Mouse (Mus musculus): ENCODE results near the gene Mylip. TPM values are rescaled to one million over a fixed set of nuclear protein-coding genes. Genes with fewer than 3 reads are reported as not detected.

Mylip gene
- polyA plus RNA-seq, 1 experiment from 2014 or later = 2.3 TPM

GRCm38 (mm10) chr13:45413066-45413465, 23.5 kb downstream of the Mylip start:
- Histone ChIP-seq H3K9ac (no peak overlapping the region), H3K27me3 (peaks cover 3% of the 10 kb centered on the region), H3K4me3 (no peak overlapping the region), H3K4me1 (peaks cover 15% of the 10 kb centered on the region), H3K4me2 (no peak overlapping the region), H3K36me3 (ENCODE audit: poor library complexity, severe bottlenecking) (peaks cover 11% of the 10 kb centered on the region), H3K27ac (no peak overlapping the region), H3K9me3 (replicated peaks) (no peaks in the 10 kb centered on the region)
- 100% methylated on average over 1 of the region's 1 CpGs for WGBS
- ATAC-seq = no peak

- no peak for ATAC-seq
- Histone ChIP-seq H3K4me2 (no peak overlapping the region), H3K27me3 (peaks cover 4% of the 10 kb centered on the region), H3K27ac (no peak overlapping the region), H3K4me3 (no peak overlapping the region), H3K4me1 (peaks cover 18% of the 10 kb centered on the region), H3K36me3 (ENCODE audit: poor library complexity, severe bottlenecking) (peaks cover 4% of the 10 kb centered on the region; the same call in 1 of the 2 replicates), H3K9me3 (replicated peaks) (no peaks in the 10 kb centered on the region), H3K9ac (no peak overlapping the region)
- 70% methylated on average over 9 of the region's 9 CpGs for WGBS
These were observed 24.5 kb downstream of the Mylip start for GRCm38 (mm10) chr13:45414031-45414430.

- no peak for ATAC-seq
- no peaks in the 10 kb centered on the region for H3K36me3 ChIP-seq (ENCODE audit: poor library complexity, severe bottlenecking)
- peak overlapping the region; percentile 20 for H3K4me3 ChIP-seq
- peaks cover 23% of the 10 kb centered on the region for H3K4me1 ChIP-seq
- no peaks in the 10 kb centered on the region for H3K9me3 ChIP-seq (replicated peaks)
- peak overlapping the region; percentile 35; the same call in 1 of the 2 replicates for H3K9ac ChIP-seq
- WGBS = 16% methylated on average over 14 of the region's 14 CpGs
- peaks cover 4% of the 10 kb centered on the region for H3K27me3 ChIP-seq
- no peak overlapping the region for H3K27ac ChIP-seq
- H3K4me2 ChIP-seq = peak overlapping the region; percentile 50
These were observed 27.1 kb downstream of the Mylip start for GRCm38 (mm10) chr13:45416621-45417057.

- H3K4me3 ChIP-seq = no peak overlapping the region
- ATAC-seq = no peak
- 51% methylated on average over 12 of the region's 12 CpGs for WGBS
- H3K36me3 ChIP-seq (ENCODE audit: poor library complexity, severe bottlenecking) = no peaks in the 10 kb centered on the region
- no peak overlapping the region for H3K4me2 ChIP-seq
- H3K9me3 ChIP-seq (replicated peaks) = no peaks in the 10 kb centered on the region
- peaks cover 38% of the 10 kb centered on the region for H3K4me1 ChIP-seq
- no peak overlapping the region for H3K27ac ChIP-seq
- no peak overlapping the region for H3K9ac ChIP-seq
- peaks cover 4% of the 10 kb centered on the region for H3K27me3 ChIP-seq
These were observed 29.4 kb downstream of the Mylip start for GRCm38 (mm10) chr13:45418986-45419385.

- peak; percentile 79 for ATAC-seq
These were observed 32.7 kb downstream of the Mylip start for GRCm38 (mm10) chr13:45422251-45422650.

GRCm38 (mm10) chr13:45422709-45423108, 33.2 kb downstream of the Mylip start:
- Histone ChIP-seq H3K36me3 (ENCODE audit: poor library complexity, severe bottlenecking) (no peaks in the 10 kb centered on the region), H3K4me1 (peaks cover 23% of the 10 kb centered on the region), H3K9ac (no peak overlapping the region), H3K9me3 (replicated peaks) (no peaks in the 10 kb centered on the region), H3K4me3 (no peak overlapping the region), H3K4me2 (peak overlapping the region; percentile 26; the same call in 1 of the 2 replicates), H3K27me3 (peaks cover 7% of the 10 kb centered on the region; the same call in 1 of the 2 replicates), H3K27ac (peak overlapping the region; percentile 8; the same call in 1 of the 2 replicates)
- WGBS = 51% methylated on average over 5 of the region's 5 CpGs
- peak; percentile 48; the same call in 1 of the 2 replicates for ATAC-seq

More at GRCm38 (mm10) chr13:45422251-45422650, 32.7 kb downstream of the Mylip start:
- Histone ChIP-seq H3K9me3 (replicated peaks) (no peaks in the 10 kb centered on the region), H3K4me1 (peaks cover 26% of the 10 kb centered on the region), H3K4me3 (no peak overlapping the region), H3K4me2 (peak overlapping the region; percentile 26; the same call in 1 of the 2 replicates), H3K9ac (no peak overlapping the region), H3K27ac (peak overlapping the region; percentile 8; the same call in 1 of the 2 replicates), H3K36me3 (ENCODE audit: poor library complexity, severe bottlenecking) (no peaks in the 10 kb centered on the region), H3K27me3 (peaks cover 7% of the 10 kb centered on the region; the same call in 1 of the 2 replicates)
- WGBS = 38% methylated on average over 13 of the region's 13 CpGs

- H3K4me1 ChIP-seq = peaks cover 21% of the 10 kb centered on the region
- no peak overlapping the region for H3K9ac ChIP-seq
- peaks cover 8% of the 10 kb centered on the region; the same call in 1 of the 2 replicates for H3K27me3 ChIP-seq
- H3K27ac ChIP-seq = no peak overlapping the region
- H3K4me2 ChIP-seq = no peak overlapping the region
- no peak overlapping the region for H3K4me3 ChIP-seq
- no peaks in the 10 kb centered on the region for H3K36me3 ChIP-seq (ENCODE audit: poor library complexity, severe bottlenecking)
- no peak for ATAC-seq
- no peaks in the 10 kb centered on the region for H3K9me3 ChIP-seq (replicated peaks)
- WGBS = 64% methylated on average over 5 of the region's 5 CpGs
These were observed 34.4 kb downstream of the Mylip start for GRCm38 (mm10) chr13:45423905-45424304.

GRCm38 (mm10) chr13:45429239-45429638, 39.7 kb downstream of the Mylip start:
- no peak overlapping the region for H3K27ac ChIP-seq
- no peak for ATAC-seq
- no peak overlapping the region for H3K4me2 ChIP-seq
- no peaks in the 10 kb centered on the region for H3K9me3 ChIP-seq (replicated peaks)
- H3K4me3 ChIP-seq = no peak overlapping the region
- no peaks in the 10 kb centered on the region for H3K36me3 ChIP-seq (ENCODE audit: poor library complexity, severe bottlenecking)
- H3K9ac ChIP-seq = no peak overlapping the region
- 12% methylated on average over 11 of the region's 11 CpGs for WGBS
- H3K4me1 ChIP-seq = no peaks in the 10 kb centered on the region
- peaks cover 8% of the 10 kb centered on the region; the same call in 1 of the 2 replicates for H3K27me3 ChIP-seq

GRCm38 (mm10) chr13:45437134-45437533, 47.6 kb downstream of the Mylip start:
- no peak overlapping the region for H3K27ac ChIP-seq
- no peak overlapping the region for H3K9ac ChIP-seq
- no peak overlapping the region for H3K4me2 ChIP-seq
- H3K27me3 ChIP-seq = no peaks in the 10 kb centered on the region
- no peak for ATAC-seq
- no peaks in the 10 kb centered on the region for H3K9me3 ChIP-seq (replicated peaks)
- no peaks in the 10 kb centered on the region for H3K36me3 ChIP-seq (ENCODE audit: poor library complexity, severe bottlenecking)
- H3K4me3 ChIP-seq = no peak overlapping the region
- no peaks in the 10 kb centered on the region for H3K4me1 ChIP-seq
- 93% methylated on average over 9 of the region's 9 CpGs for WGBS

- Histone ChIP-seq H3K27ac (no peak overlapping the region), H3K9ac (no peak overlapping the region), H3K4me3 (no peak overlapping the region), H3K27me3 (no peaks in the 10 kb centered on the region), H3K36me3 (ENCODE audit: poor library complexity, severe bottlenecking) (no peaks in the 10 kb centered on the region), H3K4me1 (no peaks in the 10 kb centered on the region), H3K4me2 (no peak overlapping the region), H3K9me3 (replicated peaks) (no peaks in the 10 kb centered on the region)
- 89% methylated on average over 6 of the region's 6 CpGs for WGBS
- ATAC-seq = no peak
These were observed 49.3 kb downstream of the Mylip start for GRCm38 (mm10) chr13:45438853-45439252.

GRCm38 (mm10) chr13:45440226-45440625, 50.7 kb downstream of the Mylip start:
- WGBS = 83% methylated on average over 5 of the region's 5 CpGs
- Histone ChIP-seq H3K36me3 (ENCODE audit: poor library complexity, severe bottlenecking) (no peaks in the 10 kb centered on the region), H3K27me3 (no peaks in the 10 kb centered on the region), H3K27ac (no peak overlapping the region), H3K4me3 (no peak overlapping the region), H3K9me3 (replicated peaks) (no peaks in the 10 kb centered on the region), H3K9ac (no peak overlapping the region), H3K4me1 (0 out of 2 replicates have a peak, but pooled peaks cover 3% of the 10 kb centered on the region), H3K4me2 (no peak overlapping the region)
- no peak for ATAC-seq

- Histone ChIP-seq H3K9me3 (replicated peaks) (no peaks in the 10 kb centered on the region), H3K4me3 (no peak overlapping the region), H3K4me1 (0 out of 2 replicates have a peak, but pooled peaks cover 3% of the 10 kb centered on the region), H3K27ac (no peak overlapping the region), H3K4me2 (no peak overlapping the region), H3K36me3 (ENCODE audit: poor library complexity, severe bottlenecking) (no peaks in the 10 kb centered on the region), H3K9ac (no peak overlapping the region), H3K27me3 (no peaks in the 10 kb centered on the region)
- 28% methylated on average over 4 of the region's 4 CpGs for WGBS
- no peak for ATAC-seq
These were observed 52.9 kb downstream of the Mylip start for GRCm38 (mm10) chr13:45442451-45442850.
